Mouse (Mus musculus): ENCODE results near the gene Dnm1.

The Dnm1 gene

GRCm38 (mm10) chr2:32339912-32340642 is 13.1 kb downstream of the Dnm1 start:
- DNase-seq (ENCODE audit: low spot score): no peak

GRCm38 (mm10) chr2:32335888-32336287 is 17.2 kb downstream of the Dnm1 start:
- no peak for DNase-seq (ENCODE audit: low spot score)

- no peak for DNase-seq (ENCODE audit: low spot score)
These were observed 21.0 kb downstream of the Dnm1 start for GRCm38 (mm10) chr2:32332159-32332558.

GRCm38 (mm10) chr2:32329531-32329930 is 23.6 kb downstream of the Dnm1 start:
- no peak for DNase-seq (ENCODE audit: low spot score)

GRCm38 (mm10) chr2:32328911-32329460 is 24.2 kb downstream of the Dnm1 start:
- no peak for DNase-seq (ENCODE audit: low spot score)

- no peak for DNase-seq (ENCODE audit: low spot score)
These were observed 25.9 kb downstream of the Dnm1 start for GRCm38 (mm10) chr2:32327200-32327599.

- DNase-seq (ENCODE audit: low spot score): no peak
These were observed 27.8 kb downstream of the Dnm1 start for GRCm38 (mm10) chr2:32325342-32325741.

- no peak for DNase-seq (ENCODE audit: low spot score)
These were observed 28.8 kb downstream of the Dnm1 start for GRCm38 (mm10) chr2:32324322-32324721.

GRCm38 (mm10) chr2:32322754-32323741 is 30.1 kb downstream of the Dnm1 start:
- no peak for DNase-seq (ENCODE audit: low spot score)

- no peak for DNase-seq (ENCODE audit: low spot score)
These were observed 31.4 kb downstream of the Dnm1 start for GRCm38 (mm10) chr2:32321591-32322298.

- DNase-seq (ENCODE audit: low spot score): no peak
These were observed 32.4 kb downstream of the Dnm1 start for GRCm38 (mm10) chr2:32320721-32321120.

GRCm38 (mm10) chr2:32319586-32320580 is 33.3 kb downstream of the Dnm1 start:
- DNase-seq (ENCODE audit: low spot score): no peak

- no peak for DNase-seq (ENCODE audit: low spot score)
These were observed 34.2 kb downstream of the Dnm1 start for GRCm38 (mm10) chr2:32318709-32319585.

- peak; percentile 51 for DNase-seq (ENCODE audit: low spot score)
These were observed 35.2 kb downstream of the Dnm1 start for GRCm38 (mm10) chr2:32317791-32318417.

GRCm38 (mm10) chr2:32316887-32317656 is 36.1 kb downstream of the Dnm1 start:
- no peak for DNase-seq (ENCODE audit: low spot score)

- no peak for DNase-seq (ENCODE audit: low spot score)
These were observed 37.4 kb downstream of the Dnm1 start for GRCm38 (mm10) chr2:32315751-32316150.

- DNase-seq (ENCODE audit: low spot score): no peak
These were observed 38.3 kb downstream of the Dnm1 start for GRCm38 (mm10) chr2:32314831-32315230.

GRCm38 (mm10) chr2:32312318-32312964 is 40.7 kb downstream of the Dnm1 start:
- DNase-seq (ENCODE audit: low spot score): peak; percentile 95

Data from retina, embryonic 14.5 days (tissue).